Mouse (Mus musculus) midbrain, embryonic 15.5 days (tissue): ENCODE results near the gene Hist1h4h. TPM values are rescaled to one million over a fixed set of nuclear protein-coding genes. Genes with fewer than 3 reads are reported as not detected.

ENCODE experiments used
- ATAC-seq: fragments of 200-750 bp; cut with Nextera tagmentation; replicated peaks from 2 replicates; pipeline ENCODE4 v1.8.0; 2017; ENCODE audit warnings: moderate TSS enrichment
- H3K27ac ChIP-seq: fragments of 300-500 bp; sonication (generic); 2 replicates; pipeline ENCODE4 v1.5.1; 2015; ENCODE audit warnings: mild to moderate bottlenecking, inconsistent platforms
- H3K27me3 ChIP-seq: fragments of 300-500 bp; sonication (generic); replicated peaks from 2 replicates; pipeline ENCODE4 v1.6.1; 2015; ENCODE audit warnings: inconsistent platforms
- H3K36me3 ChIP-seq: fragments of 300-500 bp; sonication (generic); replicated peaks from 2 replicates; pipeline ENCODE4 v1.6.1; 2015; ENCODE audit warnings: inconsistent platforms
- H3K4me1 ChIP-seq: fragments of 300-500 bp; sonication (generic); 2 replicates; pipeline ENCODE4 v1.6.1; 2015; ENCODE audit warnings: inconsistent platforms
- H3K4me2 ChIP-seq: fragments of 300-500 bp; sonication (generic); 2 replicates; pipeline ENCODE4 v1.6.1; 2015; ENCODE audit warnings: inconsistent platforms, mild to moderate bottlenecking, moderate library complexity
- H3K4me3 ChIP-seq: fragments of 300-500 bp; sonication (generic); 2 replicates; pipeline ENCODE4 v1.5.1; 2015; ENCODE audit warnings: mild to moderate bottlenecking, inconsistent platforms
- H3K9ac ChIP-seq: fragments of 300-500 bp; sonication (generic); 2 replicates; pipeline ENCODE4 v1.6.1; 2015; ENCODE audit warnings: mild to moderate bottlenecking, inconsistent platforms
- H3K9me3 ChIP-seq: fragments of 300-500 bp; sonication (generic); 2 replicates; pipeline ENCODE4 v1.6.1; 2016; ENCODE audit warnings: inconsistent platforms
- WGBS: fragments of 180-500 bp; shearing (Covaris S2); methylation state at CpG from one replicate; pipeline ENCODE4 v1.1.7; 2015; ENCODE audit warnings: mixed read lengths; 5-methylcytosine and 5-hydroxymethylcytosine counted together
- polyA plus RNA-seq: library from polyadenylated mRNA; unstranded; fragments of >200 nt; fragmentation: Nextera tagmentation; extraction: Ambion mirVana; gene quantifications from 2 replicates; pipeline ENCODE4 v1.2.1, GENCODE M21; 2015

Hist1h4h gene
- polyA plus RNA-seq, 1 experiment from 2014 or later = 3.3 TPM

DNA sequence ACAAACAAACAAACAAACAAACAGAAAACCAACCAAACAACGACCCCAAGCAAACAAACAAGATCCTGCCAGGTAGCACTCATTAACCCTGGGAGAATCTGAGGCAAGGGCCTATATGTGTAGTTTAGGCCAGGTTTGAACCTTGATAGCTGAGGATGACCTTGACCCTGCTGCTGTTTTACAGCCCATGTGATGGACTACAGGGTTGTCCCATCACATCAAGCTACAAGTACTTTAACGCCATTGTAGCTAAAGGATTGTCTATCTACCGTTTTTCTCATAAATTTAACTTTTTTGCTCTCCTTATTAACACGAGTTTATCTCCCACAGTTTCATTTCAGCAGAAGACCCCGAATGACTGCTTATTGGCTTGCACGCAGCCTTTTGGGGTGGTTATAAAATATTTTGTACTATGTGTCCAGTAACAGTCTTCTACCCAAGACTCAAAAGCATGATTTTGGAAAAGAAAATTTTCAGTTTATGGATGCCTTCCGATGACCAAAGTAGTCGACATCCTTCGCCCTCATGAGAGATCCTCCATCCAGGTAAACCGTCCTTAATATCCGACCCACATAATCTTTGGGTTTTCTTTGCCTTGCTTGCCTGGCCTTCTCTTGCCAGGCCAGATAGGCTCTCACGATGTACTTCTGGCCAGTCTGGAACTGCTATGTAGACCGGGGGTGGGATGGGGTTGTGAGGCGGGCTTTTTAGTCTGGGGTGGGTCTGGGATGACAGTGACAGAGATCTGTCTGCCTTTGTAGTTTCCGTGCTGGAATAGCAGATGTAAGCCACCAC lies 14.8 kb upstream of the Hist1h4h start:
- peaks cover 11% of the 10 kb centered on the region; the same call in 1 of the 2 replicates for H3K4me1 ChIP-seq
- WGBS = 55% methylated on average over 15 of the region's 15 CpGs
- H3K27ac ChIP-seq = no peak overlapping the region
- no peaks in the 10 kb centered on the region for H3K9me3 ChIP-seq
- no peaks in the 10 kb centered on the region for H3K36me3 ChIP-seq
- H3K9ac ChIP-seq = 0 out of 2 replicates have a peak overlapping the region, but pooled peaks have one; percentile 33
- peak overlapping the region; percentile 67 for H3K4me2 ChIP-seq
- H3K27me3 ChIP-seq = no peaks in the 10 kb centered on the region
- no peak for ATAC-seq
- H3K4me3 ChIP-seq = peak overlapping the region; percentile 42

DNA sequence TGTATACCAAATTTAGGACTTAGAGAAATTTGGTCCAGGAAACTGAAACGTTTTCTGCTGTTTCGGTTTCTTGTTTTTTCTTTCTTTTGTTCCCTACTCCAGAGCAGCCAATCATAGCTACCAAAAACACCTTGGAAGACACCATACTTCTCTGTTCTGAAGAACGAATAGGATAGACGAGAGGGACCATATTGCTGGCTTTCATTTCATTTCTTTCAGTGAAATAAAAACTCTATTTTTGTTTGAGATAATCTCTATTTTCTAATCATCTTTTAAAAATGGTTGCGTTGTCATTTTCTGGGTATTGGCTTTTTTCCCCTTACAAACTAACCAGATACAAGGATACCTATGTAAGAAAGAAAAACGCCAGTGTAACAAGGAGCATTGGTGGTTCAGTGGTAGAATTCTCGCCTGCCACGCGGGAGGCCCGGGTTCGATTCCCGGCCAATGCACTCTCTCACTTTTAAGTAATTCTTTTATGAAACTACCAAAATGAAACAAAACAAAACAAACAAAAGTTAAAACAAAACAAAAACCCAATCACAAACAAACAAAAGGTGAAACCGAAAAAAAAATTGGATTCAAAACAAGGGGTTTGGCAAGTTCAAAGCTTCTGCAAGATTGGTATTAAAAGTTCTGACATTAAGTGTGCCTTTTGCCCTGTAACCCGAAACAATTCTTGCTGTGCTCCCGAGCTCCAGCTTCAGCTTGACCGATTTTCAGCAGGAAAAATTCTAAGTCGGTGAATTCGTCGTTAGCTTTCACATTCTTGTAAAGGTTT lies 13.8 kb upstream of the Hist1h4h start:
- Histone ChIP-seq H3K9me3 (no peaks in the 10 kb centered on the region), H3K27me3 (no peaks in the 10 kb centered on the region), H3K9ac (no peak overlapping the region), H3K4me1 (peaks cover 11% of the 10 kb centered on the region; the same call in 1 of the 2 replicates), H3K4me3 (peak overlapping the region; percentile 42), H3K36me3 (no peaks in the 10 kb centered on the region), H3K4me2 (peak overlapping the region; percentile 67), H3K27ac (peak overlapping the region; percentile 50; the same call in 1 of the 2 replicates)
- ATAC-seq = peak; percentile 77
- WGBS = under 1% methylated on average over 19 of the region's 19 CpGs

DNA sequence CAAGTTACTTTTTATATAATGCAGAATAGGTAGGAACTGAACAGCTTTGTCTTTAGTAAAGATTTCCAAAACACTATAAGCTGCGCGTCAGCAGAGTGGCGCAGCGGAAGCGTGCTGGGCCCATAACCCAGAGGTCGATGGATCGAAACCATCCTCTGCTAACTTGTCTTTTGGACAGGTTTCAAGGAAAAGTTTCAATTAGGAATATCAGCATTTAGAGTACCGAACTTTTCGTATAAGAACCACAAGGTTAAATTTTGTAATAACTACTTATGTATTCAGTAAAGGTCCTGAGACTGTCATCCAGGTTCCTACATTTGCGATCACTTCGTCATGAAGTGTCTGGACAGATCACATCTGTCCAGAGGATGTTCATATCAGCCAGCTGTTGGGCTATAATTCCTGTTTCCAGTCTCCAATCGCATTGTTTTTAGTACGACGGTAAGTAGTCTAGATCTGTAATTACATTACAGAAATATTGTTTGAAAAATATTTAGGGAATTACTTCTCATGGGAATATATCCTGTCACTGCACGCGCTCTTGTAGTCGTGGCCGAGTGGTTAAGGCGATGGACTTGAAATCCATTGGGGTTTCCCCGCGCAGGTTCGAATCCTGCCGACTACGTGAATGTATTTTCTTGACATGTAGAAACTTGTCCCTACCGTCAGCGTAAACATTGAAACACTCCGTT lies 13.1 kb upstream of the Hist1h4h start:
- Histone ChIP-seq H3K9me3 (no peaks in the 10 kb centered on the region), H3K36me3 (no peaks in the 10 kb centered on the region), H3K4me1 (peaks cover 11% of the 10 kb centered on the region; the same call in 1 of the 2 replicates), H3K27ac (peak overlapping the region; percentile 13; the same call in 1 of the 2 replicates), H3K27me3 (no peaks in the 10 kb centered on the region), H3K9ac (no peak overlapping the region), H3K4me2 (peak overlapping the region; percentile 67), H3K4me3 (peak overlapping the region; percentile 42)
- WGBS = under 1% methylated on average over 27 of the region's 27 CpGs
- ATAC-seq = peak; percentile 91

DNA sequence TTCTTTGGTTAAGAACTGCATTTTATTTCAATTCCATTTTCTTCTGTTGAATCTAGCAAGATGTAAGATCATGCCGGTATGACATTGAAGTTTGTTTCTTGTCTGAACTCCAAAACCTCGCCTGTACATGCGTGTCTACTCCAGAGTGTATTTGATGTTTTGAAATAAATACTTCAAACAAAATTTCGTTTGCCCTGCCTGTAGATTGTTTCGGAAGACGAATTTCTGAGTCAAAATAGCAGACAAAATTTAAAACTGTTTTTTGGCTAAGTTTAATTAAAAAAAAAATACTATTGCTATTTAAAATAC lies 12.6 kb upstream of the Hist1h4h start:
- Histone ChIP-seq H3K4me2 (peak overlapping the region; percentile 67), H3K27ac (no peak overlapping the region), H3K4me1 (peaks cover 11% of the 10 kb centered on the region; the same call in 1 of the 2 replicates), H3K27me3 (no peaks in the 10 kb centered on the region), H3K9ac (no peak overlapping the region), H3K36me3 (no peaks in the 10 kb centered on the region), H3K4me3 (peak overlapping the region; percentile 42), H3K9me3 (no peaks in the 10 kb centered on the region)
- under 1% methylated on average over 6 of the region's 6 CpGs for WGBS
- no peak for ATAC-seq

DNA sequence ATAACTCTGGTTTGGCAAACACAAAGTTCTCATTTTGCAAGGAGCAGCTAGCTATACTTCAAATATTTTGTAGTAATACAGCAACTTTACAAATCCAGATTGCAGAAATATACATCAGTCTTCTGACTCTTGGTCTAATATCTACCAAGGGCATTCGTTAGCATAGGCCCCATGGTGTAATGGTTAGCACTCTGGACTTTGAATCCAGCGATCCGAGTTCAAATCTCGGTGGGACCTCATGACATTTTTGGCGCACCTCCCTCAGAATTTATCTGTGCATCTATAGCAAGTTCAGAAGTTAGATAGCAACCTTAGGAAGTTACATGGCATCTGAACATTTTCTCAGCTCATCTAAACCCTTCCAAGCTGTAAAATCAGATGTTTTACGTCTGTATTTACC lies 12.0 kb upstream of the Hist1h4h start:
- peak overlapping the region; percentile 67 for H3K4me2 ChIP-seq
- 0 out of 2 replicates have a peak, but pooled peaks have one; percentile 31 for ATAC-seq
- no peaks in the 10 kb centered on the region for H3K9me3 ChIP-seq
- H3K27me3 ChIP-seq = no peaks in the 10 kb centered on the region
- H3K9ac ChIP-seq = no peak overlapping the region
- WGBS = 0% methylated on average over 6 of the region's 6 CpGs
- no peaks in the 10 kb centered on the region for H3K36me3 ChIP-seq
- H3K4me3 ChIP-seq = peak overlapping the region; percentile 42
- peaks cover 11% of the 10 kb centered on the region; the same call in 1 of the 2 replicates for H3K4me1 ChIP-seq
- peak overlapping the region; percentile 60 for H3K27ac ChIP-seq

DNA sequence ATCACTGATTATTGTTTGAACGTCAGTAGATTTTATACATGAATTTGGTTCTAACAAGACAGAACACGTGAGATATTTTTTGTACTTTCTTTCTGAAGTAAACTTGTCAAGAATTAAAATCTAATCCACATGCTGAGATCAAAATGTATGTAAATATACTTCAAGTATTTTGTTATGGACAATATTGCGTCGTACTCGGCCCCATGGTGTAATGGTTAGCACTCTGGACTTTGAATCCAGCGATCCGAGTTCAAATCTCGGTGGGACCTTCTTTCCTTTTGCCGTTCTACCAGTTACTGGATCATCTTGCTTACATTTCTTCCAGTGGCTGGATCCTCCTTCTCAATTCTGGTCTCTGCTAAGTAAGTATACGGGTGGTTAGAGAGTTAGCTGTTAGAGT lies 11.4 kb upstream of the Hist1h4h start:
- peaks cover 11% of the 10 kb centered on the region; the same call in 1 of the 2 replicates for H3K4me1 ChIP-seq
- H3K9ac ChIP-seq = no peak overlapping the region
- H3K36me3 ChIP-seq = no peaks in the 10 kb centered on the region
- peak overlapping the region; percentile 42 for H3K4me3 ChIP-seq
- H3K9me3 ChIP-seq = no peaks in the 10 kb centered on the region
- no peaks in the 10 kb centered on the region for H3K27me3 ChIP-seq
- H3K27ac ChIP-seq = peak overlapping the region; percentile 60; the same call in 1 of the 2 replicates
- peak overlapping the region; percentile 67 for H3K4me2 ChIP-seq
- peak; percentile 47; the same call in 1 of the 2 replicates for ATAC-seq
- under 1% methylated on average over 10 of the region's 10 CpGs for WGBS

DNA sequence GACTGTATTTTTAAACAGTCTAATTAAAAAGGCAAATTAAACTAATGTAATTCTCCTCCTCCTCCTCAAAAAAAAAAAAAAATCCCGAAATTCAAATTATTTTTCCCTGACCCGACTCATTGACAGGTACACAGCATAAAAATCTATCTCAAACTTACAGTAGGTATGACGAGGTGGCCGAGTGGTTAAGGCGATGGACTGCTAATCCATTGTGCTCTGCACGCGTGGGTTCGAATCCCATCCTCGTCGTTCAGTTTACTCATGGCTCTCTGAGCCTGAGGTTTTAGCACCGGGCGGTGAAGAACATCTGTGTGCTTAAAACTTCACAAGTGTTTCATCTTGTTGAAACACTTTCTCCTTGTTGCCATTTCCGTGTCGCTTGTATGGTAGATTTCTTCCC lies 9.1 kb upstream of the Hist1h4h start:
- H3K4me3 ChIP-seq = 0 out of 2 replicates have a peak overlapping the region, but pooled peaks have one; percentile 0
- no peak overlapping the region for H3K27ac ChIP-seq
- H3K36me3 ChIP-seq = no peaks in the 10 kb centered on the region
- no peak overlapping the region for H3K9ac ChIP-seq
- H3K27me3 ChIP-seq = no peaks in the 10 kb centered on the region
- no peaks in the 10 kb centered on the region for H3K9me3 ChIP-seq
- 1% methylated on average over 14 of the region's 14 CpGs for WGBS
- ATAC-seq = no peak
- peaks cover 7% of the 10 kb centered on the region for H3K4me1 ChIP-seq
- peak overlapping the region; percentile 28; the same call in 1 of the 2 replicates for H3K4me2 ChIP-seq

DNA sequence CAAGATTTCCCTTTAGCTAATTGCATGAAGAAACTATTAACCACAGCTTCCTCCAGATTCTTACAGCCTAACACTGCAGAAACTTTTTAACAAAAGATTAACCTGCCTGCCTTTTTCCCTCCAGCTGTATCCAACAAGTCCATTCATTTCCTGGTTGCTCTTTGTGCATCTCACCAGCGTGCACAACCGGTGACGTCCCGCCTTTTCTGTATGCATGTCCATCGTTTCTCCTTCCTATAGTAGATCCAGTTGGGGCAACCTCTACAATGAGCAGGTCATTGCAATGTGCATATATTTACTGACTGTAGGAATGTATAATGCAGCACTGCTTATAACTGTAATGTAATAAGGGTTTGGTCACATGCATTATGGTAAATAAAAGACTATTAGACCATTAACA lies 6.9 kb upstream of the Hist1h4h start:
- WGBS = 49% methylated on average over 5 of the region's 5 CpGs
- H3K36me3 ChIP-seq = no peaks in the 10 kb centered on the region
- H3K27ac ChIP-seq = no peak overlapping the region
- ATAC-seq = no peak
- H3K9me3 ChIP-seq = no peaks in the 10 kb centered on the region
- no peak overlapping the region for H3K4me3 ChIP-seq
- H3K27me3 ChIP-seq = no peaks in the 10 kb centered on the region
- H3K4me2 ChIP-seq = no peak overlapping the region
- peaks cover 12% of the 10 kb centered on the region for H3K4me1 ChIP-seq
- H3K9ac ChIP-seq = no peak overlapping the region

DNA sequence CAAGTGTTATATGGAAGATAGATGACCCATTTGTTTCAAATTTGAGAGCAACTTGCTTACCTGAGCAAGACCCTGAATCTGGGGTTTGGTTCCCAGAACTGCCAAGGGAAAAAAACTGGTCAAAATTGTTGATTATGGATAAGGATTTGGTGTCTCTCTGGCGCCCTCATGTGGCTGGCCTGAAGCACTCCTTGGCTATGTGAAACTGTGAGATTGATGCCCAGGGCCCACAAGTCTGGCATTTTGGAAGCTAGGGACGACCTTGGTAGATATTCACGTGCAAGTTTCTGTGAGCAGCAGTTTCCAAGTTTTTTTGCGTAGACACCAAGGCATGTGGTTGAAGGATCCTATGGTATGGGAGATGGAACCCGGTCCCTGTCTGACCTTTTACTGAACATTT lies 6.2 kb upstream of the Hist1h4h start:
- Histone ChIP-seq H3K9ac (no peak overlapping the region), H3K36me3 (no peaks in the 10 kb centered on the region), H3K9me3 (no peaks in the 10 kb centered on the region), H3K4me1 (peaks cover 11% of the 10 kb centered on the region), H3K27ac (no peak overlapping the region), H3K27me3 (no peaks in the 10 kb centered on the region), H3K4me2 (0 out of 2 replicates have a peak overlapping the region, but pooled peaks have one; percentile 13), H3K4me3 (no peak overlapping the region)
- 7% methylated on average over 5 of the region's 5 CpGs for WGBS
- ATAC-seq = peak; percentile 43

DNA sequence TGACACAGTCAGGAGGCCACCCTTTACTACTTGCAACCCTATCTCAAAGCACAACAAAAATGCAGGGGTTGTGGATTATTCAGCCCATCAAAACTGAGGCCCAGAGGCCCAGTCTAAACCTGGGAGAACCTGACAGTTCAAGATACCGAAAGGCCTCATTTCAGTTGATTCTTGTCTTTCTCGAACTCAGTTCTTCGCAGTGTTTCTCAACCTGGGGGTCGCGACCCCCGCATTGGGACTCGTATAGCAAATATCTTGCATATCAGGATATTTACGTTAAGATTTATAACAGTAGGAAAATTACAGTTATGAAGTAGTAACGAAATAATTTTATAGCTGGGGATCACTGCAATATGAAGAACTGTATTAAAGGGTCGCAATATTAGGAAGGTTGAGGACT lies 4.9 kb upstream of the Hist1h4h start:
- Histone ChIP-seq H3K4me2 (peak overlapping the region; percentile 52), H3K4me3 (peak overlapping the region; percentile 50), H3K27ac (no peak overlapping the region), H3K9ac (no peak overlapping the region), H3K4me1 (peaks cover 17% of the 10 kb centered on the region), H3K36me3 (no peaks in the 10 kb centered on the region), H3K9me3 (no peaks in the 10 kb centered on the region), H3K27me3 (no peaks in the 10 kb centered on the region)
- ATAC-seq = no peak
- WGBS = 2% methylated on average over 10 of the region's 10 CpGs

DNA sequence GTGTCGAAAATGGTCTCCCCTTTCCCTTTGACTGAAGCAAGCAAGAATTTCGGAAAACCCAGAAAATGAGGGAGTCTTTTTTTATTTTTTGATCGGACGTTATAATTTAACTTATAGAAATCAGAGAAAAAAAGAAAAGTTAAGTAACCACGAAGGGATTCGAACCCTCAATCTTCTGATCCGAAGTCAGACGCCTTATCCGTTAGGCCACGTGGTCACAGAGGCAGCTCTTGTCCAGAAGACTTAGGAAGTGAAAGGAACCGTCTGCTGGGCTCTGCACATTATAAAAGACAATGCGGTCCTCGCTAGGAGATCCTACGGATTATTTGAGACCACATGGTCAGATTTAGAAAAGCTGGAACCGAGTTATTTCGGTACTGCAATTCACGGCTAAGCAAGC lies 4.5 kb upstream of the Hist1h4h start:
- H3K4me2 ChIP-seq = peak overlapping the region; percentile 52
- H3K27ac ChIP-seq = peak overlapping the region; percentile 74
- H3K27me3 ChIP-seq = no peaks in the 10 kb centered on the region
- WGBS = under 1% methylated on average over 17 of the region's 17 CpGs
- H3K9me3 ChIP-seq = no peaks in the 10 kb centered on the region
- peak overlapping the region; percentile 50 for H3K4me3 ChIP-seq
- H3K4me1 ChIP-seq = peaks cover 17% of the 10 kb centered on the region
- ATAC-seq = peak; percentile 34; the same call in 1 of the 2 replicates
- peak overlapping the region; percentile 38 for H3K9ac ChIP-seq
- no peaks in the 10 kb centered on the region for H3K36me3 ChIP-seq

DNA sequence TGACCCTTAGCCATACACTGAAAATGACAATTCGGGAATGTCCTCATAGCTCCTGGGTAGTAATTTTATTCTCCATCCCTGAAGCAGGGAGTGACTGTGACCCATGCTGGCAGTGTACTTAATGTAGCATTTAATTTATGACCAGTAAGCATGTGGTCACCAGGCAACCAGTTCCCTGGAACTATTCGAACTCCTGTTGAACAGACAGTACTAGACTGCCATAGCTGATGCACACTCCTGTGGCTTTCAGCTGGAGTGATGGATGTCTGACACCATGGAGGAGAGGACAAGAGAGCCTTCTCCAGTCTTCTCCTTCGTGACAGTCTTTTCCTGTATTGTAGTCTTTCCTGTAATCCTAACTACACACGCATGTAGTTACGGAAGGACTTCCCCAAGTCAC lies 1.8 kb upstream of the Hist1h4h start:
- 82% methylated on average over 5 of the region's 5 CpGs for WGBS
- H3K36me3 ChIP-seq = no peaks in the 10 kb centered on the region
- H3K9ac ChIP-seq = no peak overlapping the region
- H3K9me3 ChIP-seq = no peaks in the 10 kb centered on the region
- no peak for ATAC-seq
- H3K4me2 ChIP-seq = no peak overlapping the region
- no peak overlapping the region for H3K27ac ChIP-seq
- H3K4me3 ChIP-seq = no peak overlapping the region
- H3K27me3 ChIP-seq = no peaks in the 10 kb centered on the region
- H3K4me1 ChIP-seq = peaks cover 35% of the 10 kb centered on the region
